Comparison of ENCODE assay signal across 8 mouse cellular contexts in genomic region chr15:100598287-100598882, GRCm38 (mm10). TPM values are rescaled to one million over a fixed set of nuclear protein-coding genes. Genes with fewer than 3 reads are reported as not detected.
DNase-seq lines count a peak whose midpoint lies in the region; ATAC-seq and TF ChIP-seq lines count a peak whose summit lies in the region.

No protein-coding gene starts in this region.

- H3K4me2 ChIP-seq in heart, embryonic 12.5 days, result peak overlapping the region; percentile 99
- H3K4me2 ChIP-seq in limb, embryonic 14.5 days (replicated peaks; ENCODE audit: low read depth, low read length, severe bottlenecking), result peak overlapping the region; percentile 97

- no peak for TF ChIP-seq POLR2A in embryonic fibroblast, embryonic 13.5 days (IDR thresholded peaks at IDR 0.05; ENCODE audit: low read depth, low read length)
- TF ChIP-seq POLR2A in limb, embryonic 14.5 days (IDR thresholded peaks at IDR 0.05; ENCODE audit: borderline replicate concordance, extremely low read depth, insufficient read depth, insufficient read length), result no peak

- no peaks in the 10 kb centered on the region for H3K9me3 ChIP-seq in heart, embryonic 12.5 days (replicated peaks)
- no peaks in the 10 kb centered on the region for H3K9me3 ChIP-seq in limb, embryonic 14.5 days (ENCODE audit: control insufficient read depth, low read length)

- no peaks in the 10 kb centered on the region for H3K36me3 ChIP-seq in heart, embryonic 12.5 days
- no peaks in the 10 kb centered on the region for H3K36me3 ChIP-seq in limb, embryonic 14.5 days (ENCODE audit: control insufficient read depth, insufficient read depth, low read length)

- peaks cover 23% of the 10 kb centered on the region for H3K27me3 ChIP-seq in heart, embryonic 12.5 days (replicated peaks)
- peaks cover 29% of the 10 kb centered on the region; the same call in 1 of the 2 replicates for H3K27me3 ChIP-seq in limb, embryonic 14.5 days (ENCODE audit: control insufficient read depth, insufficient read depth, low read length)

- TF ChIP-seq CTCF in embryonic fibroblast, embryonic 13.5 days (IDR thresholded peaks at IDR 0.05; ENCODE audit: borderline replicate concordance, insufficient read depth, low read length), result no peak

- peak overlapping the region; percentile 67 for H3K4me3 ChIP-seq in heart, embryonic 12.5 days
- peak overlapping the region; percentile 46; the same call in 1 of the 2 replicates for H3K4me3 ChIP-seq in embryonic fibroblast, embryonic 13.5 days (ENCODE audit: insufficient read depth, low read length)
- peak overlapping the region; percentile 75 for H3K4me3 ChIP-seq in limb, embryonic 14.5 days (replicated peaks; ENCODE audit: low read length)

- no peak for ATAC-seq in heart, embryonic 12.5 days (ENCODE audit: insufficient number of reproducible peaks, low FRiP score)
- ATAC-seq in limb, embryonic 14.5 days (ENCODE audit: low FRiP score, low read depth), result no peak

- peak overlapping the region; percentile 81 for H3K9ac ChIP-seq in heart, embryonic 12.5 days
- H3K9ac ChIP-seq in limb, embryonic 14.5 days (ENCODE audit: low read depth, low read length, severe bottlenecking), result no peak overlapping the region; the same call in 1 of the 2 replicates

- H3K4me1 ChIP-seq in heart, embryonic 12.5 days (replicated peaks), result peaks cover 8% of the 10 kb centered on the region
- no peaks in the 10 kb centered on the region for H3K4me1 ChIP-seq in embryonic fibroblast, embryonic 13.5 days (ENCODE audit: control insufficient read depth, insufficient read depth, low read length)
- peaks cover 8% of the 10 kb centered on the region; the same call in 1 of the 2 replicates for H3K4me1 ChIP-seq in limb, embryonic 14.5 days (ENCODE audit: control insufficient read depth, insufficient read depth, low read length)

- DNase-seq in heart, adult 11 months, result no peak
- DNase-seq in limb, embryonic 14.5 days (ENCODE audit: low spot score), result no peak
- peak; percentile 48 to 49 for DNase-seq in natural killer cell, adult 2 months (ENCODE audit: low spot score in 2 of 2)
- no peak for DNase-seq in frontal cortex, postnatal 14 days (ENCODE audit: low spot score in 2 of 2)
- no peak for DNase-seq in right cerebral cortex, postnatal 4 days
- DNase-seq in cerebellum, adult 9-10 months, result no peak

- 18% methylated on average over 9 of the region's 9 CpGs for WGBS in heart, embryonic 12.5 days
- 19% methylated on average over 9 of the region's 9 CpGs for WGBS in limb, embryonic 14.5 days

- no peak overlapping the region for H3K27ac ChIP-seq in heart, embryonic 12.5 days (ENCODE audit: poor library complexity, severe bottlenecking)
- no peak overlapping the region for H3K27ac ChIP-seq in embryonic fibroblast, embryonic 13.5 days (ENCODE audit: insufficient read depth, low read length)
- no peak overlapping the region for H3K27ac ChIP-seq in limb, embryonic 14.5 days (replicated peaks; ENCODE audit: low read depth, low read length)

RNA-seq across cellular contexts. Expression of gene Pou6f1, which starts 1.4 kb away (rescaled TPM):
- polyA plus RNA-seq in heart, embryonic 12.5 days (2016; fragmentation: Nextera tagmentation; extraction: Ambion mirVana), result 4.7 and 5.4 TPM in 2 replicates
- polyA plus RNA-seq in embryonic fibroblast, embryonic 13.5 days (2011; ENCODE audit: insufficient read length, low read depth, missing spikeins), result 12.8 and 16.9 TPM in 2 replicates
- polyA plus RNA-seq in limb, embryonic 14.5 days (2012; rRNA removed), result 24.9 and 32.4 TPM in 2 replicates
- 9.8 and 13.5 TPM in 2 replicates for polyA plus RNA-seq in limb, embryonic 14.5 days (2014; fragmentation: Nextera tagmentation; extraction: Ambion mirVana)

RNA-seq across cellular contexts. Expression of gene Dazap2, which starts 16.8 kb away (rescaled TPM):
- polyA plus RNA-seq in heart, embryonic 12.5 days (2016; fragmentation: Nextera tagmentation; extraction: Ambion mirVana), result 193 and 200 TPM in 2 replicates
- 103 and 126 TPM in 2 replicates for polyA plus RNA-seq in embryonic fibroblast, embryonic 13.5 days (2011; ENCODE audit: insufficient read length, low read depth, missing spikeins)
- 139 and 213 TPM in 2 replicates for polyA plus RNA-seq in limb, embryonic 14.5 days (2012; rRNA removed)
- 185 and 191 TPM in 2 replicates for polyA plus RNA-seq in limb, embryonic 14.5 days (2014; fragmentation: Nextera tagmentation; extraction: Ambion mirVana)

RNA-seq across cellular contexts. Expression of gene Smagp, which starts 38.4 kb away (rescaled TPM):
- polyA plus RNA-seq in heart, embryonic 12.5 days (2016; fragmentation: Nextera tagmentation; extraction: Ambion mirVana), result 15.0 and 18.0 TPM in 2 replicates
- polyA plus RNA-seq in embryonic fibroblast, embryonic 13.5 days (2011; ENCODE audit: insufficient read length, low read depth, missing spikeins), result not detected in 2 replicates
- polyA plus RNA-seq in limb, embryonic 14.5 days (2012; rRNA removed), result 18.5 and 19.7 TPM in 2 replicates
- 21.5 and 25.4 TPM in 2 replicates for polyA plus RNA-seq in limb, embryonic 14.5 days (2014; fragmentation: Nextera tagmentation; extraction: Ambion mirVana)

RNA-seq across cellular contexts. Expression of gene Tfcp2, which starts 46.6 kb away (rescaled TPM):
- polyA plus RNA-seq in heart, embryonic 12.5 days (2016; fragmentation: Nextera tagmentation; extraction: Ambion mirVana), result 23.7 and 24.5 TPM in 2 replicates
- 15.6 and 20.3 TPM in 2 replicates for polyA plus RNA-seq in embryonic fibroblast, embryonic 13.5 days (2011; ENCODE audit: insufficient read length, low read depth, missing spikeins)
- polyA plus RNA-seq in limb, embryonic 14.5 days (2012; rRNA removed), result 30.1 and 30.5 TPM in 2 replicates
- 23.2 and 26.1 TPM in 2 replicates for polyA plus RNA-seq in limb, embryonic 14.5 days (2014; fragmentation: Nextera tagmentation; extraction: Ambion mirVana)

Comparison
In these comparisons a context has a peak if more than half of its experiments do, and no peak if none do; other contexts are left out.
1. DNase-seq: peak in natural killer cell, adult 2 months (2 of 2); none in heart, adult 11 months (single experiment), limb, embryonic 14.5 days (single experiment), frontal cortex, postnatal 14 days (0 of 2), right cerebral cortex, postnatal 4 days (single experiment) and cerebellum, adult 9-10 months (single experiment).
2. RNA of gene Smagp, which starts 38.4 kb away (polyA plus RNA-seq): 18.5 to 25.4 TPM in limb, embryonic 14.5 days and 15.0 to 18.0 TPM in heart, embryonic 12.5 days; not detected in embryonic fibroblast, embryonic 13.5 days; every median in the first group is over 10 times any median in the second.
3. Peak in every context shown above with its lines, with median percentiles within 50 percentile points of each other: H3K4me3 ChIP-seq.